Mouse (Mus musculus) c-Kit-positive CD71-negative TER-119-negative erythroid progenitor cells, embryonic 14.5 days (primary cell): ENCODE results near the gene Fam185a.
A peak's percentile ranks its signal among the peaks of the same experiment; 100 is the strongest.

ENCODE experiments used
- DNase-seq: peaks from one replicate; pipeline ENCODE4 v3.0.0-alpha.2; 2013; ENCODE audit warnings: low read depth

Fam185a gene

GRCm38 (mm10) chr5:21493294-21493999 is 68.7 kb downstream of the Fam185a start:
- DNase-seq: no peak

- DNase-seq: no peak
Observed at GRCm38 (mm10) chr5:21494781-21495180, 70.0 kb downstream of the Fam185a start.

- DNase-seq: no peak
Observed at GRCm38 (mm10) chr5:21496321-21496720, 71.6 kb downstream of the Fam185a start.

GRCm38 (mm10) chr5:21496881-21497280 is 72.1 kb downstream of the Fam185a start:
- DNase-seq: no peak

GRCm38 (mm10) chr5:21498490-21498889 is 73.7 kb downstream of the Fam185a start:
- DNase-seq: no peak

GRCm38 (mm10) chr5:21498925-21499324 is 74.2 kb downstream of the Fam185a start:
- no peak for DNase-seq

- DNase-seq: no peak
Observed at GRCm38 (mm10) chr5:21500133-21500532, 75.4 kb downstream of the Fam185a start.

GRCm38 (mm10) chr5:21500941-21501340 is 76.2 kb downstream of the Fam185a start:
- no peak for DNase-seq

GRCm38 (mm10) chr5:21502936-21503610 is 78.3 kb downstream of the Fam185a start:
- no peak for DNase-seq

- DNase-seq: no peak
Observed at GRCm38 (mm10) chr5:21505159-21505558, 80.4 kb downstream of the Fam185a start.

GRCm38 (mm10) chr5:21506887-21507286 is 82.1 kb downstream of the Fam185a start:
- no peak for DNase-seq

GRCm38 (mm10) chr5:21509801-21510200 is 85.0 kb downstream of the Fam185a start:
- DNase-seq: no peak

GRCm38 (mm10) chr5:21513363-21513762 is 88.6 kb downstream of the Fam185a start:
- no peak for DNase-seq

- peak; percentile 8 for DNase-seq
Observed at GRCm38 (mm10) chr5:21517562-21517961, 92.8 kb downstream of the Fam185a start.

- no peak for DNase-seq
Observed at GRCm38 (mm10) chr5:21518207-21518606, 93.4 kb downstream of the Fam185a start.

GRCm38 (mm10) chr5:21519166-21519565 is 94.4 kb downstream of the Fam185a start:
- no peak for DNase-seq

- no peak for DNase-seq
Observed at GRCm38 (mm10) chr5:21526835-21527485, 102.2 kb downstream of the Fam185a start.

- no peak for DNase-seq
Observed at GRCm38 (mm10) chr5:21527488-21527911, 102.7 kb downstream of the Fam185a start.

- no peak for DNase-seq
Observed at GRCm38 (mm10) chr5:21528068-21528842, 103.5 kb downstream of the Fam185a start.

- no peak for DNase-seq
Observed at GRCm38 (mm10) chr5:21529110-21529720, 104.5 kb downstream of the Fam185a start.
